Mouse (Mus musculus): ENCODE results near the gene Pnma5. TPM values are rescaled to one million over a fixed set of nuclear protein-coding genes. Genes with fewer than 3 reads are reported as not detected.
"Not testable (repeated sequence)": the region's sequence is repeated elsewhere in the genome, so short reads cannot be mapped to it uniquely, and the experiment has no call there.

Pnma5 gene
- polyA plus RNA-seq (2012; rRNA removed) (not detected in 2 replicates), polyA plus RNA-seq (2014; fragmentation: Nextera tagmentation; extraction: Ambion mirVana) (not detected in 2 replicates)

GRCm38 (mm10) chrX:73037003-73037402, at the start of gene Pnma5:
Gene Pnma5, minus strand, starts transcription at chrX:73037103.
- H3K27ac ChIP-seq: no peak within 1 kb of the TSS
- no peak for ATAC-seq (ENCODE audit: insufficient read depth)

GRCm38 (mm10) chrX:73082267-73083055, 45.6 kb upstream of the Pnma5 start, which contains the start of gene Xlr4a:
Gene Xlr4a, minus strand, starts transcription at chrX:73082478.
- not testable (repeated sequence) for H3K36me3 ChIP-seq (replicated peaks; ENCODE audit: control insufficient read depth, insufficient read depth, low read depth); H3K4me2 ChIP-seq (ENCODE audit: low read depth); H3K27me3 ChIP-seq (ENCODE audit: control insufficient read depth, insufficient read depth, low read length); H3K9me3 ChIP-seq (ENCODE audit: control insufficient read depth, low read length); H3K27ac ChIP-seq; H3K9ac ChIP-seq (replicated peaks); H3K4me1 ChIP-seq (replicated peaks; ENCODE audit: control insufficient read depth in 2 of 2, insufficient read depth in 2 of 2, low read length in 1 of 2); ATAC-seq (ENCODE audit: insufficient read depth); H3K4me3 ChIP-seq (ENCODE audit: insufficient read depth in 1 of 2, low read depth in 2 of 2, low read length in 2 of 2); DNase-seq (ENCODE audit: low read depth in 3 of 3, low spot score in 3 of 3)
- WGBS (ENCODE audit: insufficient replicate concordance): 50% methylated on average over 17 of the region's 19 CpGs

More at GRCm38 (mm10) chrX:73037003-73037402, at the start of gene Pnma5:
- Histone ChIP-seq H3K4me1 (replicated peaks; ENCODE audit: control insufficient read depth in 2 of 2, insufficient read depth in 2 of 2, low read length in 1 of 2) (no peaks in the 10 kb centered on the region), H3K9ac (replicated peaks) (no peak within 1 kb of the TSS), H3K4me3 (ENCODE audit: insufficient read depth in 1 of 2, low read depth in 2 of 2, low read length in 2 of 2) (no peak within 1 kb of the TSS), H3K27me3 (ENCODE audit: control insufficient read depth, insufficient read depth, low read length) (no peaks in the 10 kb centered on the region), H3K9me3 (ENCODE audit: control insufficient read depth, low read length) (no peaks in the 10 kb centered on the region), H3K36me3 (replicated peaks; ENCODE audit: control insufficient read depth, insufficient read depth, low read depth) (no peaks in the 10 kb centered on the region), H3K4me2 (ENCODE audit: low read depth) (no peak within 1 kb of the TSS)
- no peak for TF ChIP-seq CTCF (IDR thresholded peaks at IDR 0.05; ENCODE audit: low read depth)
- 43% methylated on average over 1 of the region's 1 CpGs for WGBS (ENCODE audit: insufficient replicate concordance)
- DNase-seq (ENCODE audit: low read depth in 3 of 3, low spot score in 3 of 3): no peak

- not testable (repeated sequence) for H3K4me3 ChIP-seq (ENCODE audit: insufficient read depth in 1 of 2, low read depth in 2 of 2, low read length in 2 of 2); H3K36me3 ChIP-seq (replicated peaks; ENCODE audit: control insufficient read depth, insufficient read depth, low read depth); H3K9ac ChIP-seq (replicated peaks); DNase-seq (ENCODE audit: low read depth in 3 of 3, low spot score in 3 of 3); H3K27ac ChIP-seq; H3K9me3 ChIP-seq (ENCODE audit: control insufficient read depth, low read length); ATAC-seq (ENCODE audit: insufficient read depth); H3K4me1 ChIP-seq (replicated peaks; ENCODE audit: control insufficient read depth in 2 of 2, insufficient read depth in 2 of 2, low read length in 1 of 2); H3K4me2 ChIP-seq (ENCODE audit: low read depth); H3K27me3 ChIP-seq (ENCODE audit: control insufficient read depth, insufficient read depth, low read length)
- 55% methylated on average over 2 of the region's 5 CpGs for WGBS (ENCODE audit: insufficient replicate concordance)
Observed at GRCm38 (mm10) chrX:73066765-73067312, 29.9 kb upstream of the Pnma5 start.

GRCm38 (mm10) chrX:73064415-73064793, 27.5 kb upstream of the Pnma5 start, which contains the start of gene Pnma3:
Gene Pnma3, plus strand, starts transcription at chrX:73064787.
- TF ChIP-seq CTCF (IDR thresholded peaks at IDR 0.05; ENCODE audit: low read depth) (no peak), EP300 (IDR thresholded peaks at IDR 0.05; ENCODE audit: low read depth) (no peak)
- Histone ChIP-seq H3K4me2 (ENCODE audit: low read depth) (no peak within 1 kb of the TSS), H3K27me3 (ENCODE audit: control insufficient read depth, insufficient read depth, low read length) (no peaks in the 10 kb centered on the region), H3K27ac (no peak within 1 kb of the TSS), H3K4me1 (replicated peaks; ENCODE audit: control insufficient read depth in 2 of 2, insufficient read depth in 2 of 2, low read length in 1 of 2) (no peaks in the 10 kb centered on the region), H3K9ac (replicated peaks) (no peak within 1 kb of the TSS), H3K9me3 (ENCODE audit: control insufficient read depth, low read length) (no peaks in the 10 kb centered on the region), H3K36me3 (replicated peaks; ENCODE audit: control insufficient read depth, insufficient read depth, low read depth) (no peaks in the 10 kb centered on the region), H3K4me3 (ENCODE audit: insufficient read depth in 1 of 2, low read depth in 2 of 2, low read length in 2 of 2) (no peak within 1 kb of the TSS)
- DNase-seq (ENCODE audit: low read depth in 3 of 3, low spot score in 3 of 3) (no peak), ATAC-seq (ENCODE audit: insufficient read depth) (no peak)
- 27% methylated on average over 7 of the region's 7 CpGs for WGBS (ENCODE audit: insufficient replicate concordance)

- no peak for TF ChIP-seq EP300 (IDR thresholded peaks at IDR 0.05; ENCODE audit: low read depth)
- TF ChIP-seq CTCF (IDR thresholded peaks at IDR 0.05; ENCODE audit: low read depth): no peak
- Histone ChIP-seq H3K9me3 (ENCODE audit: control insufficient read depth, low read length) (no peaks in the 10 kb centered on the region), H3K4me3 (ENCODE audit: insufficient read depth in 1 of 2, low read depth in 2 of 2, low read length in 2 of 2) (no peak overlapping the region), H3K36me3 (replicated peaks; ENCODE audit: control insufficient read depth, insufficient read depth, low read depth) (no peaks in the 10 kb centered on the region), H3K4me2 (ENCODE audit: low read depth) (no peak overlapping the region), H3K4me1 (replicated peaks; ENCODE audit: control insufficient read depth in 2 of 2, insufficient read depth in 2 of 2, low read length in 1 of 2) (no peaks in the 10 kb centered on the region), H3K27me3 (ENCODE audit: control insufficient read depth, insufficient read depth, low read length) (no peaks in the 10 kb centered on the region), H3K27ac (no peak overlapping the region), H3K9ac (replicated peaks) (no peak overlapping the region)
- 31% methylated on average over 24 of the region's 24 CpGs for WGBS (ENCODE audit: insufficient replicate concordance)
- DNase-seq (ENCODE audit: low read depth in 3 of 3, low spot score in 3 of 3): no peak
- ATAC-seq (ENCODE audit: insufficient read depth): no peak
Observed at GRCm38 (mm10) chrX:73063512-73064414, 26.9 kb upstream of the Pnma5 start.

Measured in liver, embryonic 14.5 days (tissue).